8 mouse cellular contexts compared by ENCODE assay signal in the genomic region with DNA sequence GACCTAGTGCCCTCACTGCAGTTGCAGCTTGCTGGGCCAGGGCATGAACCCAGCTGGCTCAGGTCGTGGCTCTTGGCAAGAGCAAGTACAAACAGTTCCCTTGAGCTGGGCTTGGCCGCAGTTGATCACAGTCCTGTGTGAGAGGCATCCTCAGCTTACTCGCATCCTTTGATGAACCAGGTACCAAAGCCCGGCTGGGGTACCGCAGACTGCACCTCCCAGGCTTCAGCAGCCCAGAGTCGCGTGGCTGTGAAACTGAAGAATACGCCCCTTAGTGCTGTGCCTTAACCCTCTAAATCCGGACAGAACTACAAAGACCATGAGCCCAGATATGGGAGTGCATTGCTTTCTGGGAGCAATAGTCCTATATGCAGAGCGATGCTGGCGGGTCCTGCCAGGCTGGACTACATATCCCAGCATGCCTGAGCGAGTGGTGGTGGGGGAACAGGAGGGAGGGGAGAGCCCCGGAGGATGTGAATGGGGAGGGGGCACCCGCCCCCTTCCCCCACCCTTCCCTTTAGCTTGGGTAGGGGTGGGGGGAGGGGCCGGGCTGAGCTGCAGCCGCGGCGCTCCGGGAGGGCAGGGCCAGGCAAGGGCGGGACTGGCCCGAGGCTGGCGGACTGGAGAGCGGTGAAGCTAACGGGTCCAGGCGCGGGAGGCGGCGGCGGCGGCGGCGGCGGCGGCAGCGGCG. TPM values are rescaled to one million over a fixed set of nuclear protein-coding genes. Genes with fewer than 3 reads are reported as not detected.
A peak's percentile ranks its signal among the peaks of the same experiment; 100 is the strongest.
DNase-seq lines count a peak whose midpoint lies in the region; ATAC-seq and TF ChIP-seq lines count a peak whose summit lies in the region.

St3gal2 (plus strand) TSS at position 582 of the 691 bp plus-strand sequence.

- under 1% methylated on average over 28 of the region's 36 CpGs for WGBS in hindbrain, embryonic 16.5 days

- intact Hi-C loops in gastrocnemius, adult 2 months (cut with DNase I): loop anchor here (2.0 to 5.0 kb wide), 3 partner anchors 15 to 48 kb away; no protein-coding TSS in a partner anchor

- no peaks in the 10 kb centered on the region for H3K27me3 ChIP-seq in hindbrain, embryonic 16.5 days (replicated peaks; ENCODE audit: control insufficient read depth, insufficient read depth, low read length)

- no peaks in the 10 kb centered on the region for H3K36me3 ChIP-seq in hindbrain, embryonic 16.5 days (ENCODE audit: control insufficient read depth, insufficient read depth, low read length)

- H3K4me2 ChIP-seq in hindbrain, embryonic 16.5 days (ENCODE audit: low read length): peak within 1 kb of the TSS; percentile 78

- TF ChIP-seq CTCF in gastrocnemius, adult 2 months (IDR thresholded peaks at IDR 0.05): no peak

- peak; percentile 86 for ATAC-seq in common myeloid progenitor, adult 5-6 weeks (replicated peaks; ENCODE audit: low read depth, poor library complexity, severe bottlenecking)
- peak; percentile 99 for ATAC-seq in hindbrain, embryonic 16.5 days

- no peaks in the 10 kb centered on the region for H3K9me3 ChIP-seq in hindbrain, embryonic 16.5 days (ENCODE audit: control insufficient read depth, low read length)

- peak within 1 kb of the TSS; percentile 96 for H3K9ac ChIP-seq in hindbrain, embryonic 16.5 days (ENCODE audit: low read depth, low read length)

- H3K4me1 ChIP-seq in hindbrain, embryonic 16.5 days (ENCODE audit: control insufficient read depth, insufficient read depth, low read depth, low read length): peaks cover 20% of the 10 kb centered on the region

- peak; percentile 97 for DNase-seq in ZHBTc4 (ENCODE audit: low read depth, low spot score)
- peak; percentile 93 for DNase-seq in gastrocnemius, adult 2 months
- peak; percentile 81 to 91 for DNase-seq in left cerebral cortex, adult 18-20 months (ENCODE audit: low spot score in 2 of 2)
- peak; percentile 89 to 93 for DNase-seq in lung, postnatal 4 days
- DNase-seq in retina, postnatal 7 days (ENCODE audit: low read depth, low spot score): peak; percentile 86
- peak; percentile 64 to 83 for DNase-seq in urinary bladder, adult 18-20 months (ENCODE audit: low spot score in 2 of 2)

- peak within 1 kb of the TSS; percentile 95 for H3K27ac ChIP-seq in gastrocnemius, adult 2 months
- H3K27ac ChIP-seq in hindbrain, embryonic 16.5 days (ENCODE audit: low read depth, low read length): peak within 1 kb of the TSS; percentile 86

- H3K4me3 ChIP-seq in gastrocnemius, adult 2 months: peak within 1 kb of the TSS; percentile 76
- peak within 1 kb of the TSS; percentile 92 for H3K4me3 ChIP-seq in hindbrain, embryonic 16.5 days (ENCODE audit: low read length)

RNA-seq across cellular contexts. Expression of gene St3gal2, which starts in this region (rescaled TPM):
- 7.1 and 12.6 TPM in 2 replicates for total RNA-seq in common myeloid progenitor, adult 5-6 weeks (2017)
- total RNA-seq in gastrocnemius, adult 2 months (2021): 10 to 100 TPM; 46.4 to 51.0 TPM
- polyA plus RNA-seq in hindbrain, embryonic 16.5 days (2015; fragmentation: Nextera tagmentation; extraction: Ambion mirVana): 23.5 and 26.5 TPM in 2 replicates
- 10 to 100 TPM; 94.4 to 96.8 TPM for total RNA-seq in left cerebral cortex, adult 18-20 months (2021)

Comparison
In these comparisons a context has a peak if more than half of its experiments do, and no peak if none do; other contexts are left out.
1. Peak in every context shown above with its lines: DNase-seq, ATAC-seq, H3K4me3 ChIP-seq and H3K27ac ChIP-seq.